Mouse (Mus musculus) frontal cortex, postnatal 10 days (tissue): ENCODE data around the gene Gm20843.
"Not testable (repeated sequence)": the region's sequence is repeated elsewhere in the genome, so short reads cannot be mapped to it uniquely, and the experiment has no call there.

Source experiments
- DNase-seq, 2 experiments: peaks; one replicate each; pipeline ENCODE4 v3.0.0; 2022; ENCODE audit warnings: low spot score in 2 of 2, mixed read lengths in 1 of 2

The Gm20843 gene

GRCm38 (mm10) chrY:72247018-72247417 lies at the start of gene Gm20843:
Gene Gm20843, minus strand, starts transcription at chrY:72247118.
- not testable (repeated sequence) for DNase-seq
